Mouse (Mus musculus) stomach, embryonic 16.5 days (tissue): ENCODE results near the gene Spag7. TPM values are rescaled to one million over a fixed set of nuclear protein-coding genes. Genes with fewer than 3 reads are reported as not detected.

ENCODE experiments used
- ATAC-seq: fragments of 200-750 bp; cut with Nextera tagmentation; 2 replicates; pipeline ENCODE4 v1.8.0; 2017; ENCODE audit warnings: moderate number of reproducible peaks, moderate TSS enrichment; ENCODE audit not compliant: insufficient read depth, low FRiP score
- H3K27ac ChIP-seq: fragments of 300-500 bp; sonication (generic); 2 replicates; pipeline ENCODE4 v1.5.1; 2014; ENCODE audit warnings: low read length
- H3K27me3 ChIP-seq: fragments of 300-500 bp; sonication (generic); 2 replicates; pipeline ENCODE4 v1.6.1; 2014; ENCODE audit warnings: low read length, control low read depth, mixed read lengths; ENCODE audit not compliant: control insufficient read depth, insufficient read depth
- H3K36me3 ChIP-seq: fragments of 300-500 bp; sonication (generic); 2 replicates; pipeline ENCODE4 v1.6.1; 2014; ENCODE audit warnings: low read length; ENCODE audit not compliant: control insufficient read depth, insufficient read depth
- H3K4me1 ChIP-seq: fragments of 300-500 bp; sonication (generic); 2 replicates; pipeline ENCODE4 v1.6.1; 2014; ENCODE audit warnings: low read length, control low read depth, mixed read lengths; ENCODE audit not compliant: control insufficient read depth, insufficient read depth
- H3K4me2 ChIP-seq: fragments of 300-500 bp; sonication (generic); 2 replicates; pipeline ENCODE4 v1.6.1; 2014; ENCODE audit warnings: low read depth, low read length, mixed read lengths
- H3K4me3 ChIP-seq: fragments of 300-500 bp; sonication (generic); replicated peaks from 2 replicates; pipeline ENCODE4 v1.5.1; 2014; ENCODE audit warnings: mild to moderate bottlenecking, low read length
- H3K9ac ChIP-seq: fragments of 300-500 bp; sonication (generic); 2 replicates; pipeline ENCODE4 v1.6.1; 2014; ENCODE audit warnings: low read length
- H3K9me3 ChIP-seq: fragments of 300-500 bp; sonication (generic); replicated peaks from 2 replicates; pipeline ENCODE4 v1.6.1; 2016; ENCODE audit warnings: low read length, control low read depth; ENCODE audit not compliant: control insufficient read depth
- WGBS: fragments of 180-500 bp; shearing (Covaris S2); extraction: QIAGEN DNeasy Blood & Tissue Kit; methylation state at CpG from one replicate; pipeline ENCODE4 v1.1.7; 2014; 5-methylcytosine and 5-hydroxymethylcytosine counted together
- polyA plus RNA-seq: library from polyadenylated mRNA; unstranded; fragments of >200 nt; fragmentation: Nextera tagmentation; extraction: Ambion mirVana; gene quantifications from 2 replicates; pipeline ENCODE4 v1.2.1, GENCODE M21; 2015

The Spag7 gene
- polyA plus RNA-seq, 1 experiment from 2014 or later = 149 TPM

DNA sequence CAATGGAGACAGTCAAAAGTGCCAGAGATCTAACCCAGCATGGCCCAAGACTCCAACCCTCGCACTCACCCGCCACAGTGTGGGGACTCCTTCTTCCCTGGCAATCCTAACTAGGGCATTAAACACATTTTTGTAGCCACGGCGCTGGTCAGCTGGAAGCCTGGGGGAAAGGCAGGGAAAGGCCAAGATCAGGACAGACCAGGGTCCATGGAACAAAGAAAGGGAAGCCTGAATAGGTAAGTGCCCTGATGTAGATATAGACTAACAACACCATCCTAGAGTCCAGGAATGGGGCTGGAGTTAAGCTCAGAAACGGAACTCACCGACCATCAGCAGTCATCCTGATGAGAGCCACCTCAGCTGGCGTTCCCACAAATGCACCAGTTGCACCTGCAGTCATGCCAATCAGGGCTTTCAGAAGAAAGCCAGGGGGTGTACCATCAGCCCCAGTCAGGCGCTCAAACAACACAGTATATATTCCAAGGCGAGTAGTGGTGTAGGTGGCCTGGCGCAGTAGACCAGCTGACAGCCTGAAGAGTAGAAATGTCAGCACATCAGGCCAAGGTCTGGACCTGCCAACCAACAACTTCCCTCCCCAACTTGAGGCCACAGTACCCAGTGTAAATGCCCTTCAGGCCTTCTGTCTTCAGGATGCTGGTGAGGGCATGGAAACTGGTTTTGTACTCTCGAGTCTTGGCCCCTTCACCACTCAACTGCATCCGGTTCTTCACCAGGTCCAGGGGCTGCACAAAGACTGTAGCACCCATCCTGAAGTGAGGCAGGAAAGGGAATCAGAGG is 23.6 kb downstream of the Spag7 start:
- Histone ChIP-seq H3K4me3 (peak overlapping the region; percentile 59), H3K9ac (peak overlapping the region; percentile 85), H3K27ac (peak overlapping the region; percentile 93; the same call in 1 of the 2 replicates), H3K4me2 (peak overlapping the region; percentile 81), H3K4me1 (peaks cover 34% of the 10 kb centered on the region), H3K27me3 (no peaks in the 10 kb centered on the region), H3K9me3 (no peaks in the 10 kb centered on the region), H3K36me3 (peaks cover 13% of the 10 kb centered on the region)
- 86% methylated on average over 12 of the region's 12 CpGs for WGBS
- ATAC-seq = no peak

GRCm38 (mm10) chr11:70644564-70645103 is 24.6 kb downstream of the Spag7 start:
- 94% methylated on average over 8 of the region's 8 CpGs for WGBS
- Histone ChIP-seq H3K4me1 (peaks cover 29% of the 10 kb centered on the region), H3K4me2 (no peak overlapping the region), H3K27me3 (no peaks in the 10 kb centered on the region), H3K9ac (no peak overlapping the region), H3K9me3 (no peaks in the 10 kb centered on the region), H3K27ac (no peak overlapping the region), H3K4me3 (no peak overlapping the region), H3K36me3 (peaks cover 12% of the 10 kb centered on the region)
- ATAC-seq = no peak

GRCm38 (mm10) chr11:70643051-70643450 is 26.2 kb downstream of the Spag7 start:
- Histone ChIP-seq H3K27ac (no peak overlapping the region), H3K4me2 (no peak overlapping the region), H3K9ac (no peak overlapping the region), H3K9me3 (no peaks in the 10 kb centered on the region), H3K36me3 (0 out of 2 replicates have a peak, but pooled peaks cover 6% of the 10 kb centered on the region), H3K4me1 (peaks cover 17% of the 10 kb centered on the region), H3K27me3 (no peaks in the 10 kb centered on the region), H3K4me3 (no peak overlapping the region)
- 90% methylated on average over 6 of the region's 6 CpGs for WGBS
- no peak for ATAC-seq

- no peak for ATAC-seq
- H3K27me3 ChIP-seq = no peaks in the 10 kb centered on the region
- 83% methylated on average over 7 of the region's 7 CpGs for WGBS
- 0 out of 2 replicates have a peak, but pooled peaks cover 6% of the 10 kb centered on the region for H3K36me3 ChIP-seq
- no peak overlapping the region for H3K4me2 ChIP-seq
- H3K27ac ChIP-seq = no peak overlapping the region
- H3K4me1 ChIP-seq = peaks cover 12% of the 10 kb centered on the region
- H3K9ac ChIP-seq = no peak overlapping the region
- no peak overlapping the region for H3K4me3 ChIP-seq
- H3K9me3 ChIP-seq = no peaks in the 10 kb centered on the region
Observed at GRCm38 (mm10) chr11:70641241-70641640, 28.0 kb downstream of the Spag7 start.

DNA sequence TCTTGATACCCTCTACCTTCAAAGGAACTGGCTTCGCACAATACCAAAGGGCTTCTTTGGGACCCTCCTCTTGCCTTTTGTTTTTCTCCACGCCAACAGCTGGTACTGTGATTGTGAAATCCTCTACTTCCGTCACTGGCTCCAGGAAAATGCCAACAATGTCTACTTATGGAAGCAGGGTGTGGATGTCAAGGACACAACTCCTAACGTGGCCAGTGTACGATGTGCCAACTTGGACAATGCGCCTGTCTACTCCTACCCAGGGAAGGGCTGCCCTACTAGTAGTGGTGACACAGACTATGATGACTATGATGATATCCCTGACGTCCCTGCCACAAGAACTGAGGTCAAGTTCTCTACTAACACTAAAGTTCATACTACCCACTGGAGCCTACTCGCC is 29.2 kb downstream of the Spag7 start:
- ATAC-seq = no peak
- Histone ChIP-seq H3K4me2 (no peak overlapping the region), H3K9me3 (no peaks in the 10 kb centered on the region), H3K27ac (no peak overlapping the region), H3K4me3 (no peak overlapping the region), H3K27me3 (no peaks in the 10 kb centered on the region), H3K9ac (no peak overlapping the region), H3K36me3 (0 out of 2 replicates have a peak, but pooled peaks cover 6% of the 10 kb centered on the region), H3K4me1 (no peaks in the 10 kb centered on the region)
- WGBS = 81% methylated on average over 8 of the region's 8 CpGs

DNA sequence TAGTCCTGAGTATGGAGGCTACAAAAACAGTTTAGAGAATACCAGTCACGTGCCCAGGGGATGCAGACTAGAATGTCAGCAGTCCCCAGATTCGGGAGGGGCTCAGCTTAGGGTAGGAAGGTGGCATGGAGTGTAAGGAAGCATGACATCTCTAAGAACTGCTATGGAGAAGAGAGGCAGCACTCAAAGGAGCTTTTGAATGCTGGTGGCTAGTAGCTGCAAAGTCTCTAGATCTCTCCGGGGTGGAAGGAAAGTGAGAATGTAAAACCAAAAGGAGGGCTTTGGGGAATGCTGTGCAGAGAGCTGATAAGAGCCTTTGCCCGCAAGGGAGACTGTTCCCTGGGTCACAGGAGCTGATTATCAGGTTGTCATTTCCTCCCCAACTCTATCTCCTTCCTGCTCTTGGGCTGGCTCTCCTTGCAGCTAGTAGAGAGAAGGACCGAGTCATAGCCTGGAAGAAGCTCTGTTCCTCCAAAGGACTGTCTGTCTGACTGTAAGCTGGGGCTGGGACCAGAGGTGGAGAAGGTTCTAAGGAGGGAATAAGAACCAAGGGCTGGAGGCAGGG is 30.4 kb downstream of the Spag7 start, which contains the start of gene Gp1ba:
Gene Gp1ba (plus strand): TSS at position 409 of the 565 bp plus-strand sequence.
- Histone ChIP-seq H3K36me3 (no peaks in the 10 kb centered on the region), H3K4me1 (no peaks in the 10 kb centered on the region)

DNA sequence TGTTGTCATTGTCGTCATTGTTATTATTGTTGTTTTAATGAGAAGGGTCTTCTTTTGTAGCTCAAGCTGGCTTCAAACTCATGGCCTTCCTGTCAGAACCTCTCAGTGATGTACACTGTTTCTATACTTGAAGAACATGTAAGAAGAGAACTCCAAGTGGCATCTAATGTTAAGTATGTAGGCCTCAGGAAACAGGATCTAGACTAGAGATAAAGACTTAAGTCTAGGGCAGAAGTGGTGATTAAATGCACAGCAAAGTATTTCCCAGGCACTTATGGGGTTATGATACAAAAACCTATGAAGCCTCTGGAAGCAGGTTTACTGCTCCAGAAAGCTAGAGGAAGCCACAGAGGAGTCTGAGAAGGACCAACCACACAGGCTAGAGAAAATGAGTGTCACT is 30.9 kb downstream of the Spag7 start:
- Histone ChIP-seq H3K9ac (no peak overlapping the region), H3K4me1 (no peaks in the 10 kb centered on the region), H3K9me3 (no peaks in the 10 kb centered on the region), H3K36me3 (no peaks in the 10 kb centered on the region), H3K27me3 (no peaks in the 10 kb centered on the region), H3K27ac (no peak overlapping the region), H3K4me3 (no peak overlapping the region), H3K4me2 (no peak overlapping the region)
- ATAC-seq = no peak
- 80% methylated on average over 1 of the region's 1 CpGs for WGBS

More for the DNA sequence above, 30.4 kb downstream of the Spag7 start, which contains the start of gene Gp1ba:
- Histone ChIP-seq H3K4me3 (no peak within 1 kb of the TSS), H3K9ac (no peak within 1 kb of the TSS), H3K9me3 (no peaks in the 10 kb centered on the region), H3K27ac (no peak within 1 kb of the TSS), H3K27me3 (no peaks in the 10 kb centered on the region), H3K4me2 (no peak within 1 kb of the TSS)
- ATAC-seq = no peak
- 21% methylated on average over 5 of the region's 5 CpGs for WGBS

DNA sequence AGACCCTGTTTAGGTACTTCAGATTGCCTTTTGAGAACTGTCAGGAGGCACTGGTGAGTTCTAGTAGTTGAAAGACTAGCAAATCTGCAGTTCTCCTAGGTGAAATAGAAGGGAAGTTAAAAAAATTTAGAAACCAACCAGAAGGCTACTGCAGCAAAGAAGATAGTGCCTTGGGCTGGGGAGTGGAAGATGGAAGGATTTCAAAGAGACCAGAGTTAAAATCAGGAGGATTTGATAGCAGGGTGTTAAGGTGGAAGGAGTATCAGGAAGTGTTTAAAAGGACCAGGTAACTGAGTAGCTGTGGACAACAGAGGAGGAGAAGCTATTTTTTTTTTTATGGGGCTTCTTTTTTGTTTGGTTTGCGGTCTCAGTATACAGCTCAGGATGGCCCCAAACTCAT is 31.5 kb downstream of the Spag7 start:
- H3K4me3 ChIP-seq = no peak overlapping the region
- H3K9me3 ChIP-seq = no peaks in the 10 kb centered on the region
- no peaks in the 10 kb centered on the region for H3K36me3 ChIP-seq
- no peaks in the 10 kb centered on the region for H3K4me1 ChIP-seq
- H3K4me2 ChIP-seq = no peak overlapping the region
- H3K9ac ChIP-seq = no peak overlapping the region
- 100% methylated on average over 1 of the region's 1 CpGs for WGBS
- no peak for ATAC-seq
- H3K27ac ChIP-seq = no peak overlapping the region
- H3K27me3 ChIP-seq = no peaks in the 10 kb centered on the region

DNA sequence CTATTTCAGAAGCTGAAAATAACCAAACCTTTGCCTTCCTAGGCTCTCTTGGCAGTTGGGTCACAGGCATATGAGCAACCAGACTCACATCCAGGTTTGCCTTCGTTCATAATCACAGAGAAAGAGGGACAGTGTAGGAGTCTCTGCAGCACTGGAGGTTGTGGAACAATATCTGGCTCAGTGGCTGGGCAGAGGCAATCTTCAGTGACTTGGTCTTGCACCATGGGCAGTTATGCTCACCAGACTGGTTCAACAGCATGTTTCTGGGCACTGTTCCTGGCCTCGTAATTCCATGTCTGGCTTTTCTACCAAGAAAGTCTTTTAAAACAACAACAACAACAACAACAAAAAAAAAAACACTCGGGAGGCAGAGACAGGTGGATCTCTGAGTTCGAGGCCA is 33.6 kb downstream of the Spag7 start:
- no peak overlapping the region for H3K27ac ChIP-seq
- H3K9me3 ChIP-seq = no peaks in the 10 kb centered on the region
- 75% methylated on average over 4 of the region's 4 CpGs for WGBS
- H3K4me3 ChIP-seq = no peak overlapping the region
- no peaks in the 10 kb centered on the region for H3K36me3 ChIP-seq
- H3K27me3 ChIP-seq = no peaks in the 10 kb centered on the region
- H3K9ac ChIP-seq = no peak overlapping the region
- ATAC-seq = no peak
- H3K4me1 ChIP-seq = no peaks in the 10 kb centered on the region
- H3K4me2 ChIP-seq = no peak overlapping the region
